Mouse (Mus musculus) stomach, embryonic 14.5 days (tissue): ENCODE results near the gene Zfhx3. TPM values are rescaled to one million over a fixed set of nuclear protein-coding genes. Genes with fewer than 3 reads are reported as not detected.
A peak's percentile ranks its signal among the peaks of the same experiment; 100 is the strongest.

Source experiments
- ATAC-seq: fragments of 200-750 bp; cut with Nextera tagmentation; 2 replicates; pipeline ENCODE4 v1.8.0; 2017; ENCODE audit warnings: low read depth, moderate TSS enrichment; ENCODE audit not compliant: insufficient number of reproducible peaks, insufficient read depth, low FRiP score
- H3K27ac ChIP-seq: fragments of 300-500 bp; sonication (generic); 2 replicates; pipeline ENCODE4 v1.5.1; 2014; ENCODE audit warnings: mild to moderate bottlenecking, low read length, moderate library complexity, mixed read lengths
- H3K27me3 ChIP-seq: fragments of 300-500 bp; sonication (generic); 2 replicates; pipeline ENCODE4 v1.6.1; 2014; ENCODE audit warnings: low read length, control low read depth, mixed read lengths; ENCODE audit not compliant: control insufficient read depth, insufficient read depth
- H3K36me3 ChIP-seq: fragments of 300-500 bp; sonication (generic); 2 replicates; pipeline ENCODE4 v1.6.1; 2014; ENCODE audit warnings: mild to moderate bottlenecking, control low read depth, low read length, moderate library complexity, mixed read lengths; ENCODE audit not compliant: control insufficient read depth, insufficient read depth
- H3K4me1 ChIP-seq: fragments of 300-500 bp; sonication (generic); 2 replicates; pipeline ENCODE4 v1.6.1; 2014; ENCODE audit warnings: low read length, control low read depth, mixed read lengths; ENCODE audit not compliant: control insufficient read depth, insufficient read depth
- H3K4me2 ChIP-seq: fragments of 300-500 bp; sonication (generic); replicated peaks from 2 replicates; pipeline ENCODE4 v1.6.1; 2014; ENCODE audit warnings: low read depth, low read length, control low read depth
- H3K4me3 ChIP-seq: fragments of 300-500 bp; sonication (generic); 2 replicates; pipeline ENCODE4 v1.5.1; 2014; ENCODE audit warnings: low read depth, low read length, control low read depth
- H3K9ac ChIP-seq: fragments of 300-500 bp; sonication (generic); replicated peaks from 2 replicates; pipeline ENCODE4 v1.6.1; 2014; ENCODE audit warnings: low read depth, mild to moderate bottlenecking, control low read depth, low read length, moderate library complexity, mixed read lengths
- H3K9me3 ChIP-seq: fragments of 300-500 bp; sonication (generic); 2 replicates; pipeline ENCODE4 v1.6.1; 2016; ENCODE audit warnings: low read depth, low read length, control low read depth; ENCODE audit not compliant: control insufficient read depth
- WGBS: fragments of 180-500 bp; shearing (Covaris S2); extraction: QIAGEN DNeasy Blood & Tissue Kit; methylation state at CpG from one replicate; pipeline ENCODE4 v1.1.7; 2014; 5-methylcytosine and 5-hydroxymethylcytosine counted together
- polyA plus RNA-seq: library from polyadenylated mRNA; unstranded; fragments of >200 nt; fragmentation: Nextera tagmentation; extraction: Ambion mirVana; gene quantifications from 2 replicates; pipeline ENCODE4 v1.2.1, GENCODE M21; 2014

Zfhx3 gene
- polyA plus RNA-seq, 1 experiment from 2014 or later: 25.4 TPM

DNA sequence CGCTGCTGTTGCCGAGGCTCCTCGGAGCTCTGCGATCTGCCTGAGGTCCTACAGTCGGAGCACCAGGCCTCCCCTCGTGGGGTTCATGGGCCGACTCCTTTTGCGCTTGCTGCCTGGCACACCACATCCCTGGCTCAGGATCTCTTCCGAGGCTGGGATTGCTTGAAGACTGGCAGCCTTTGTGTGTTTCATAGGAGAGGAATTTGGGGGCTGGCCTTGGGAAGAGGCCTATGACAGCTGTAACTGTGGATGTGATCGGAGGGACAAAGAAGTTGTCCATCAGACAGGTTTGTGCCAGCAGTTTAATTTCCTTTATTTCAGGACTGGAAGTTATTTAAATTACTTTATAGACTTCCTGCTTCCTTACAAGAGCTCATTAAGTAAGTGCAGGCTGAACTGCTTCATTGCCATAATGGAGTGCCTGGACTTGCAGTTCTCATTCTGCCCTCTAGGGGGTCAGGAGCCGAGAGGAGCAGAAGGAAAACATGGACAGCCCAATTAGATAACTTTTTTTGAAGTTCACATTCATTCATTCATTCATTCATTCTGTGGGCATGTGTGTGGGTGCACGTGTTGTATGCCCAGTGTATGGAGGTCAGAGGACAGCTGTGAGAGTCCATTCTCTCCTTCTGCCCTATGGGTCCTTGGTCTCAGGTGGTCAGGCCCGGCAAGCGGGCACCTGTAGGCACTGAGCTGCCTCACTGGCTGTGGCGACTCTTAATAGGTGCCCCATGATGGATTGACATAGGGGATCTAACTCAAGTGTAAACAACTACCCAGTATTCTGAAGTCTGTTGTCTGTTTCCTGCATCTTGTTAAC, 817.3 kb downstream of the Zfhx3 start:
- Histone ChIP-seq H3K4me1 (peaks cover 42% of the 10 kb centered on the region), H3K36me3 (no peaks in the 10 kb centered on the region), H3K9me3 (no peaks in the 10 kb centered on the region), H3K27ac (peak overlapping the region; percentile 62), H3K4me3 (no peak overlapping the region), H3K27me3 (no peaks in the 10 kb centered on the region), H3K9ac (no peak overlapping the region; the same call in 1 of the 2 replicates), H3K4me2 (no peak overlapping the region)
- WGBS: 57% methylated on average over 15 of the region's 15 CpGs
- no peak; the same call in 1 of the 2 replicates for ATAC-seq

DNA sequence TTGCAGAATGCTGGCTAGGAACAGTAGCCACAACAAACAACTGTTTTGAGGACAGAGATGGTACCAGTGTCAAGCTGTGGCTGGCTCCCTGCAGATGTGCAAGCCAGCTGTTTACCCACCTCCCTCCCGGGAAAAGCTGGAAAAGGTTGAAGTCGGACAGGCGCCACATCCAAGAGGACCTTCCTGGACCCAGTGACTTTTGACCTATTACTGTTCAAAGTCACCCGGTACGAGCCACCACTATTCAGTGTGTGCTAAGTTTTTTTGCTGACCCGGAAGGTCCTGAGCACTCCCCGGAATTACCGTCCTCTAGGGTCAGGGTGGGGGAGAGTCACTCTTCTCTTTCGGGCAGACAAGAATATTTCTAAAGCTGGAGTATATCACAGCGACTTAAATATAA, 818.3 kb downstream of the Zfhx3 start:
- H3K36me3 ChIP-seq: no peaks in the 10 kb centered on the region
- no peak overlapping the region for H3K4me3 ChIP-seq
- WGBS: 59% methylated on average over 10 of the region's 10 CpGs
- no peak for ATAC-seq
- no peaks in the 10 kb centered on the region for H3K27me3 ChIP-seq
- H3K27ac ChIP-seq: no peak overlapping the region
- no peak overlapping the region for H3K4me2 ChIP-seq
- H3K9ac ChIP-seq: no peak overlapping the region
- peaks cover 49% of the 10 kb centered on the region for H3K4me1 ChIP-seq
- H3K9me3 ChIP-seq: no peaks in the 10 kb centered on the region

DNA sequence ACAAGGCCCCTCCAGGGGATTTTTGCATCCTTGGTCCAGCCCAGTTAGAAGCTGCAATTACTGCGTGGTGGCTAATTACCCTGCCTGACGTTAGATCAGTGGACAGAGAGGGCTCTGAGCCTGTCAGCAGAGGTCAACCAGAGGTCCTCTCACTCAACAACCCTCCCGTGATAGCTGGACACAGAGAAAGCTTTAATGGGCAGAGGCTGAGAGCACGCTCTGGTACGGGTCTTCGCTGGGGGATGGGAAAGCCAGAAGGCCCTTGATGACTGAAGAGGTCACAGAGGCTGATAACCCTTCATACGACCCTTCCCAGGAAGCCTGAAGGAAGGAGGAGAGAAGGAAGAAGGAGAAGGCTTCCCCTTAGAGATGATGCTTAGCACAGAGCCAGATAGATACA, 820.1 kb downstream of the Zfhx3 start:
- no peaks in the 10 kb centered on the region for H3K36me3 ChIP-seq
- no peak for ATAC-seq
- no peaks in the 10 kb centered on the region for H3K9me3 ChIP-seq
- no peak overlapping the region for H3K9ac ChIP-seq
- H3K4me1 ChIP-seq: peaks cover 56% of the 10 kb centered on the region
- 36% methylated on average over 7 of the region's 7 CpGs for whole genome bisulfite sequencing
- H3K4me2 ChIP-seq: no peak overlapping the region
- H3K27me3 ChIP-seq: no peaks in the 10 kb centered on the region
- H3K27ac ChIP-seq: no peak overlapping the region
- H3K4me3 ChIP-seq: no peak overlapping the region

DNA sequence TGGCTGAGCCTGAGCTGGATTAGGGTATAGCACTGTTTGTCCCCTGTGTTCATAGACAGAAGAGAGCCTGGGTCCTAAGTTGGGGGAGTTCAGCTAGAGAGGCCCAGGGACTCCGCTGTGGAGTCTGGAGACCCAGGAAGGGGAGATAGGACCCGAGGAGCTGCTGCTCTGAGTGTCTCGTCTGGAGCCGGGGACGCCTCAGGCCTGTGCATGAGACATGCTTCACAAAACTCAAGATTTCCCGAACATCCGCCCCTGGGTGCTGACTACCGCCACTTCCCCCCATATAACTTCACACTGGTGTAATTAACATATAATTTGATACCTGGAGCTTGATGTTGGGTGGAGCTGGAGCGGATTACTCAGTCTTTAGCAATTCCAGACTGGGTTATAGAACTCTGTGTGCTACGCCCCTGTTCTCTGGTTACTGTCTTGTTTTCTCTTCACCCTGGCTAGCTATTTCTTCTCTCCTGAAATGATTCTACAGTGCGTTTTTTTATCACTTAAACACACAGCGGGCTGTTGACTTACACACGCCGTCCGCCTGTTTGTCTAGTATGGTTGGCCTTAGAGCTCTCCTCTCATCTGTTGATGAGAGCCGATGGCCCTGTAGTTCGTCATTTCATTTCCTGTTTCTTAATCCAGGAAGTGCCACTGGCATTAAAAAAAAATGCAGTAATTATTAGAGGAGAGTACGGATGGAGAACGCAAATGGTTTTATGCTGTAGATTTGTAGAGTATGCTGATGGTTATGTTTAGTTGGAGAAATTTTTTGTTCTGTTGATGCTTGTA, 822.2 kb downstream of the Zfhx3 start:
- no peak overlapping the region for H3K4me2 ChIP-seq
- no peak overlapping the region for H3K9ac ChIP-seq
- ATAC-seq: no peak; the same call in 1 of the 2 replicates

DNA sequence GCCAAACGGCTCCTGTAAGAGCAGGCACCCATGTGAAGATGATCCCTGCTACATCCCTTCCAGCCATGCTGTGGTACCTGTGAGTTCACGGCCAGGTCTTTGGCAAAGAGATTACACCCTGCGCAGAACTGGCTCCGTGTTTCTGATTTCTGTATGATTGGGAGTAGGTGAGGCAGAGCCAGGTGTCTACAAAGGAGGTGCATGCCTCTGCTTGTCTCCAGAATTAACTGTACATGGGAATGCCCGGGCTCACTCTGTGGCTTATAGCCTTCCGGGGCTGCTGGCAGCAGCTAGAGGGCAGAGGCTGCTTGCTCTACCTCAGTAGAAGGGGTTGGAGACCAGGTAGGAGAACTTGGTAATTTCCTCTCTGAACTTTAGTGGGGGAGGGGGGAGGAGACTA, 823.7 kb downstream of the Zfhx3 start:
- Histone ChIP-seq H3K36me3 (no peaks in the 10 kb centered on the region), H3K27me3 (no peaks in the 10 kb centered on the region), H3K27ac (no peak overlapping the region), H3K4me1 (peaks cover 56% of the 10 kb centered on the region), H3K4me3 (no peak overlapping the region), H3K9ac (no peak overlapping the region), H3K9me3 (no peaks in the 10 kb centered on the region), H3K4me2 (no peak overlapping the region)
- WGBS: 71% methylated on average over 6 of the region's 6 CpGs
- ATAC-seq: no peak

More for the DNA sequence above, 822.2 kb downstream of the Zfhx3 start:
- Histone ChIP-seq H3K27ac (peak overlapping the region; percentile 56; the same call in 1 of the 2 replicates), H3K4me1 (peaks cover 51% of the 10 kb centered on the region), H3K27me3 (no peaks in the 10 kb centered on the region), H3K4me3 (no peak overlapping the region), H3K36me3 (no peaks in the 10 kb centered on the region), H3K9me3 (no peaks in the 10 kb centered on the region)
- WGBS: 37% methylated on average over 19 of the region's 19 CpGs

DNA sequence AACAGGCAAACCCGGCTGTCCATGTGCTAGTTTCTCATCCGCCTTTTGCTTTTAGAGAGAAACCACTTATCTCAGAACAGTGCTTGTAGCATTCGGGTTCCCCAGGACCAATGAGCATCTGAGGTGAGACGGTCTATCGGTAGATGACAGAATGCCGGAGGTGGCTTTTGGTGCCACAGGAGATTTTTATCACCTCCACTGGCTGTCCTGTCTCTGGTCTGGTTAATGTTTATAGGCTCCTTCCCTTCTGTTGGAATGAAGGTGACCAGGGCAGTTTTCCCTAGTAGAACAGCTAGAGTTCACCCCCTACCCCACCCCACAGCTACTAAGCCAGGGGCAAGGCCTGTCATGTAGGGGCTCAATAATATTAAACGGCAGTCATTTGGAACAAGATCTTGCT, 825.6 kb downstream of the Zfhx3 start:
- H3K4me2 ChIP-seq: no peak overlapping the region
- H3K4me3 ChIP-seq: no peak overlapping the region
- no peaks in the 10 kb centered on the region for H3K27me3 ChIP-seq
- no peaks in the 10 kb centered on the region for H3K36me3 ChIP-seq
- no peak for ATAC-seq
- WGBS: 44% methylated on average over 7 of the region's 7 CpGs
- peaks cover 45% of the 10 kb centered on the region for H3K4me1 ChIP-seq
- no peaks in the 10 kb centered on the region for H3K9me3 ChIP-seq
- no peak overlapping the region for H3K9ac ChIP-seq
- H3K27ac ChIP-seq: no peak overlapping the region

DNA sequence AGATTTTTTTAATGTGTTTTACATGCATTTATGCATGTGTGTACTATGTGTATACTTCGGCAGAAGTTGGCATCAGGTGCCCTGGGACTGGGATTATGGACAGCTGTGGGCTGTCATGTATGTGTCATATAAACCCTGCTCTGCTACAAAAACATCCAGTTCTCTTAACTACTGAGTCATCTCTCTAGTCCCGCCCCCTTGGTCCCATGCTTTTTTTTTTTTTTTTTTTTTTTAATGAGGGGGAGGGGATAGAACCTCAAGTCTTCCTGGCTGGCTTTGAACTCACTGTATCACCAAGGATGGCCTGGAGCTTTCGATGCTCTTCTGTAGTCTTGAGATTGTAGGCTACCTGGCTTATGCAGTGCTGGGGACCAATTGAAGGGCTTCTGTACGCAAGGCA, 827.9 kb downstream of the Zfhx3 start:
- peaks cover 28% of the 10 kb centered on the region for H3K4me1 ChIP-seq
- no peak overlapping the region for H3K4me3 ChIP-seq
- H3K36me3 ChIP-seq: no peaks in the 10 kb centered on the region
- no peak overlapping the region for H3K27ac ChIP-seq
- no peaks in the 10 kb centered on the region for H3K9me3 ChIP-seq
- no peak for ATAC-seq
- WGBS: 79% methylated on average over 4 of the region's 4 CpGs
- no peak overlapping the region for H3K9ac ChIP-seq
- no peak overlapping the region for H3K4me2 ChIP-seq
- no peaks in the 10 kb centered on the region for H3K27me3 ChIP-seq

DNA sequence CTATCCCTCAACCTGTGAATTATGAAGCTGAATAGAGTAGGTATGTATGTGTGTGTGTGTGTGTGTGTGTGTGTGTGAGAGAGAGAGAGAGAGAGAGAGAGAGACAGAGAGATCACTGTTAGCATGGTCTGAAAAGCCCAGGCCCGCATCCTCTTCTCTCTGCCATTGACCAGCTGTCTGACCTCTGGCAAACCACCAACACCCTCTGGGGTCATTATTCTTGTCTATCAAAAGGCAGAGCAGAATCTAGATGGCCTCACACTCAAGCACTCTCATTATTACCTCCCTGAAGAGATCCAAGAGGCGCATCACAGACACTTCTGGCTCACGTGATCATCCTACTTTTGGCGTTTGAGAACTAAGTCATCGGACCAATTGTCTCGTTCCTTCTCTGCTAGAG, 831.0 kb downstream of the Zfhx3 start:
- Histone ChIP-seq H3K4me2 (no peak overlapping the region), H3K27me3 (no peaks in the 10 kb centered on the region), H3K4me3 (no peak overlapping the region), H3K4me1 (peaks cover 17% of the 10 kb centered on the region; the same call in 1 of the 2 replicates), H3K27ac (no peak overlapping the region), H3K9me3 (no peaks in the 10 kb centered on the region), H3K9ac (no peak overlapping the region), H3K36me3 (no peaks in the 10 kb centered on the region)
- ATAC-seq: no peak
- WGBS: 81% methylated on average over 6 of the region's 6 CpGs
